Mouse (Mus musculus) cerebellum, adult 11-12 months (tissue): Measurements from ENCODE around the gene Scamp4.
"Not testable (repeated sequence)": the region's sequence is repeated elsewhere in the genome, so short reads cannot be mapped to it uniquely, and the experiment has no call there.

ENCODE experiments used
- DNase-seq: peaks from one replicate; pipeline ENCODE4 v3.0.0; 2022

Gene Scamp4

GRCm38 (mm10) chr10:80611905-80612304 is 9.2 kb downstream of the Scamp4 start:
- no peak for DNase-seq

GRCm38 (mm10) chr10:80613821-80614220 is 11.1 kb downstream of the Scamp4 start:
- no peak for DNase-seq

- no peak for DNase-seq
These were observed 11.7 kb downstream of the Scamp4 start for GRCm38 (mm10) chr10:80614351-80614750.

GRCm38 (mm10) chr10:80618181-80618580 is 15.5 kb downstream of the Scamp4 start:
- DNase-seq = peak; percentile 57

GRCm38 (mm10) chr10:80619465-80620244 is 17.0 kb downstream of the Scamp4 start:
- DNase-seq = no peak

GRCm38 (mm10) chr10:80620365-80620764 is 17.7 kb downstream of the Scamp4 start:
- no peak for DNase-seq

- DNase-seq = peak; percentile 82
These were observed 18.4 kb downstream of the Scamp4 start for GRCm38 (mm10) chr10:80620796-80621689.

GRCm38 (mm10) chr10:80621690-80621939 is 18.9 kb downstream of the Scamp4 start:
- DNase-seq = no peak

GRCm38 (mm10) chr10:80621940-80622660 is 19.4 kb downstream of the Scamp4 start:
- peak; percentile 100 for DNase-seq

GRCm38 (mm10) chr10:80622661-80623456 is 20.2 kb downstream of the Scamp4 start, which contains the start of gene Csnk1g2:
Gene Csnk1g2, plus strand, starts transcription at chr10:80622838.
- DNase-seq = peak; percentile 87

- DNase-seq = peak; percentile 80
These were observed 21.0 kb downstream of the Scamp4 start for GRCm38 (mm10) chr10:80623457-80624191.

GRCm38 (mm10) chr10:80625764-80626163 is 23.1 kb downstream of the Scamp4 start:
- no peak for DNase-seq

GRCm38 (mm10) chr10:80627685-80628084 is 25.0 kb downstream of the Scamp4 start:
- DNase-seq = no peak

- DNase-seq = no peak
These were observed 26.3 kb downstream of the Scamp4 start for GRCm38 (mm10) chr10:80628925-80629324.

GRCm38 (mm10) chr10:80635345-80635744 is 32.7 kb downstream of the Scamp4 start:
- no peak for DNase-seq

GRCm38 (mm10) chr10:80646936-80647335 is 44.3 kb downstream of the Scamp4 start:
- no peak for DNase-seq

- not testable (repeated sequence) for DNase-seq
These were observed 47.2 kb downstream of the Scamp4 start for GRCm38 (mm10) chr10:80649910-80650309.

- DNase-seq = no peak
These were observed 47.7 kb downstream of the Scamp4 start for GRCm38 (mm10) chr10:80650392-80650791.

GRCm38 (mm10) chr10:80653156-80653720 is 50.6 kb downstream of the Scamp4 start:
- DNase-seq = no peak

GRCm38 (mm10) chr10:80654866-80655265 is 52.2 kb downstream of the Scamp4 start:
- peak; percentile 74 for DNase-seq

- DNase-seq = no peak
These were observed 52.9 kb downstream of the Scamp4 start for GRCm38 (mm10) chr10:80655406-80656129.
